Mouse (Mus musculus): ENCODE data around the gene Fam8a1. TPM values are rescaled to one million over a fixed set of nuclear protein-coding genes. Genes with fewer than 3 reads are reported as not detected.

Fam8a1 gene
- total and polyA plus RNA-seq, 3 experiments, result 8.4 to 16.5 TPM; not detected in 1

DNA sequence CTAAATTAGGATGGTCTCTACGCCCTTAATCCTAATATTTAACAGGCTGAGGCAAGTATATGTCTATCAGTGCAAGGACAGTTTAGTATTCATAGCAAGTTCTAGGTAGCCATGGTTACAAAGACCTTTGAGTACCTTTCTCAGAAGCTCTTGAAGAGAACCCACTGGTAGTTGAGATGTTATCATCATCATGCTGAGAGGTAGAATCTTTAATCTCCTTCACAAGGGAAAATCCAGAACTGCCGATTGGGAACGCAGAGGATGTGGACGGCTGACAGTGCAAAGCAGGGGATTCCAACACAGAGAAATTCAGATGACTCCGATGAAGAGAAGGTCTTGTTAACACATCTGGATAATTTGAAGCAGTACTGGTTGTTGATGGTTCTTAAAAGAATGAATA lies 44.2 kb downstream of the Fam8a1 start:
- H3K27me3 ChIP-seq (ENCODE audit: control insufficient read depth in 1 of 2, insufficient read depth in 2 of 2, low read length in 2 of 2), result no peaks in the 10 kb centered on the region
- TF ChIP-seq POLR2AphosphoS2 (IDR thresholded peaks at IDR 0.05; ENCODE audit: low read length) (no peak), POLR2A (IDR thresholded peaks at IDR 0.05; ENCODE audit: control insufficient read depth in 1 of 2, insufficient read depth in 1 of 2, low read depth in 1 of 2, low read length in 2 of 2, poor library complexity in 1 of 2) (no peak), RCOR1 (IDR thresholded peaks at IDR 0.05; ENCODE audit: low read depth, low read length) (no peak), NELFE (IDR thresholded peaks at IDR 0.05; ENCODE audit: low read depth, low read length) (no peak)
- no peak for DNase-seq (ENCODE audit: low read depth, low spot score)
- H3K36me3 ChIP-seq (ENCODE audit: control insufficient read depth in 1 of 2, insufficient read depth in 2 of 2, low read length in 2 of 2), result peaks cover 30 to 64% of the 10 kb centered on the region in 2 experiments
- peaks cover 33% of the 10 kb centered on the region for H3K79me2 ChIP-seq (ENCODE audit: control insufficient read depth, insufficient read depth, low read length, poor library complexity)
- no peak overlapping the region for H3K4me3 ChIP-seq (ENCODE audit: control insufficient read depth in 1 of 2, insufficient read depth in 1 of 2, low read depth in 2 of 2, low read length in 2 of 2)
- peaks cover 0 to 6% of the 10 kb centered on the region in 2 experiments; a peak in 2 of 4 replicates for H3K4me1 ChIP-seq (ENCODE audit: control insufficient read depth in 1 of 2, insufficient read depth in 2 of 2, low read length in 2 of 2)
- no peaks in the 10 kb centered on the region for H3K9me3 ChIP-seq (replicated peaks; ENCODE audit: insufficient read depth, low read length)
- H3K9ac ChIP-seq (ENCODE audit: control insufficient read depth, low read depth, low read length, poor library complexity, severe bottlenecking), result no peak overlapping the region
- no peak overlapping the region for H3K27ac ChIP-seq (ENCODE audit: control insufficient read depth, low read depth, low read length)

DNA sequence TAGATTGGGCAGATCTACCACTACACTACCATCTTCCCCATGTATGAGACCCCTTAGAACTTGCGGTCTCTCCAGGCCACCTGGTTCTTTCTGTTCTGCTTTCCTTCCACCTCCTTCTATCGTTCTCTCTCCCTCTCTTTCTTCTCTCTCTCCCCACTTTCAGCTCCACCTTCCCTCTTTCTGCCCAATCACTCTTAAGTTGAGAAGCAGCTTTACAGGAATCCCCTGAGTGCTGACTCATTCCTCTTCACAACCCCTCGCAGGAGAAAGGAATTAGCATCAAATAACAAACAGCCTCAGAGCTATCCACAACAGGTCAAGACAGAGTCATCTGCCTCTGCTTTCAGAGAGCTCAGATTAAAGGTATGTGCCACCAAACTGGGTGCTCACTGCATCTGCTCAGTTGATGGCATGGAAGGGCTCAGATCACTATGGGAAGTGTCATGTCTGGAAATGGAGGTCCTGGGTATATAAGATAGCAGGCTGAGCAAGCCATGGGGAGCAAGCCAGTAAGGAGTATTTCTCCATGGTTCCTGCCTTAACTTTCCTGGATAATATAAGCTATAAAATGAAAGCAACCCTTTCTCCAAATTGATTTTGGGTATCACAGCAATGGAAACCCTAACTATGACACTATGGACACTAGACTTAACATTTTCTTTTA lies 46.8 kb downstream of the Fam8a1 start:
- no peak overlapping the region for H3K27ac ChIP-seq (ENCODE audit: control insufficient read depth, low read depth, low read length)
- DNase-seq (ENCODE audit: low read depth, low spot score), result peak; percentile 54
- H3K9me3 ChIP-seq (replicated peaks; ENCODE audit: insufficient read depth, low read length), result no peaks in the 10 kb centered on the region
- H3K4me1 ChIP-seq (ENCODE audit: control insufficient read depth in 1 of 2, insufficient read depth in 2 of 2, low read length in 2 of 2), result peaks cover 4 to 6% of the 10 kb centered on the region in 2 experiments; a peak in 3 of 4 replicates
- peak; percentile 17; the same call in 1 of the 2 replicates for TF ChIP-seq TBP (IDR thresholded peaks at IDR 0.05; ENCODE audit: low read depth, low read length)
- TF ChIP-seq CHD1 (IDR thresholded peaks at IDR 0.05; ENCODE audit: low read depth, low read length), result no peak
- TF ChIP-seq RAD21 (IDR thresholded peaks at IDR 0.05; ENCODE audit: low read depth, low read length), result no peak
- no peak for TF ChIP-seq MXI1 (IDR thresholded peaks at IDR 0.05; ENCODE audit: low read depth, low read length)
- no peak for TF ChIP-seq ZC3H11A (IDR thresholded peaks at IDR 0.05; ENCODE audit: low read depth, low read length)
- peaks cover 45 to 46% of the 10 kb centered on the region in 2 experiments for H3K36me3 ChIP-seq (ENCODE audit: control insufficient read depth in 1 of 2, insufficient read depth in 2 of 2, low read length in 2 of 2)
- H3K4me3 ChIP-seq (ENCODE audit: control insufficient read depth in 1 of 2, insufficient read depth in 1 of 2, low read depth in 2 of 2, low read length in 2 of 2), result no peak overlapping the region
- H3K79me2 ChIP-seq (ENCODE audit: control insufficient read depth, insufficient read depth, low read length, poor library complexity), result peaks cover 51% of the 10 kb centered on the region
- H3K27me3 ChIP-seq (ENCODE audit: control insufficient read depth in 1 of 2, insufficient read depth in 2 of 2, low read length in 2 of 2), result no peaks in the 10 kb centered on the region
- no peak overlapping the region for H3K9ac ChIP-seq (ENCODE audit: control insufficient read depth, low read depth, low read length, poor library complexity, severe bottlenecking)

- Histone ChIP-seq H3K4me3 (ENCODE audit: control insufficient read depth in 1 of 2, insufficient read depth in 1 of 2, low read depth in 2 of 2, low read length in 2 of 2) (no peak overlapping the region), H3K9me3 (replicated peaks; ENCODE audit: insufficient read depth, low read length) (no peaks in the 10 kb centered on the region), H3K79me2 (ENCODE audit: control insufficient read depth, insufficient read depth, low read length, poor library complexity) (peaks cover 66% of the 10 kb centered on the region), H3K4me1 (ENCODE audit: control insufficient read depth in 1 of 2, insufficient read depth in 2 of 2, low read length in 2 of 2) (peaks cover 15 to 24% of the 10 kb centered on the region in 2 experiments; a peak in 3 of 4 replicates), H3K27me3 (ENCODE audit: control insufficient read depth in 1 of 2, insufficient read depth in 2 of 2, low read length in 2 of 2) (no peaks in the 10 kb centered on the region), H3K9ac (ENCODE audit: control insufficient read depth, low read depth, low read length, poor library complexity, severe bottlenecking) (no peak overlapping the region), H3K27ac (ENCODE audit: control insufficient read depth, low read depth, low read length) (no peak overlapping the region), H3K36me3 (ENCODE audit: control insufficient read depth in 1 of 2, insufficient read depth in 2 of 2, low read length in 2 of 2) (peaks cover 25 to 67% of the 10 kb centered on the region in 2 experiments)
- TF ChIP-seq MXI1 (IDR thresholded peaks at IDR 0.05; ENCODE audit: low read depth, low read length) (no peak), NELFE (IDR thresholded peaks at IDR 0.05; ENCODE audit: low read depth, low read length) (no peak), TCF12 (IDR thresholded peaks at IDR 0.05; ENCODE audit: low read depth, low read length) (no peak), TAL1 (IDR thresholded peaks at IDR 0.05; ENCODE audit: low read length) (no peak)
- DNase-seq (ENCODE audit: low read depth, low spot score), result no peak
These were observed 49.6 kb downstream of the Fam8a1 start for GRCm38 (mm10) chr13:46718893-46719400.

Measured in MEL (cell line).